Mouse (Mus musculus) cerebellum, adult 11 months (tissue): ENCODE results near the gene Ccdc184.

Experiments
- DNase-seq: peaks from one replicate; pipeline ENCODE4 v3.0.0; 2022

Ccdc184 gene

DNA sequence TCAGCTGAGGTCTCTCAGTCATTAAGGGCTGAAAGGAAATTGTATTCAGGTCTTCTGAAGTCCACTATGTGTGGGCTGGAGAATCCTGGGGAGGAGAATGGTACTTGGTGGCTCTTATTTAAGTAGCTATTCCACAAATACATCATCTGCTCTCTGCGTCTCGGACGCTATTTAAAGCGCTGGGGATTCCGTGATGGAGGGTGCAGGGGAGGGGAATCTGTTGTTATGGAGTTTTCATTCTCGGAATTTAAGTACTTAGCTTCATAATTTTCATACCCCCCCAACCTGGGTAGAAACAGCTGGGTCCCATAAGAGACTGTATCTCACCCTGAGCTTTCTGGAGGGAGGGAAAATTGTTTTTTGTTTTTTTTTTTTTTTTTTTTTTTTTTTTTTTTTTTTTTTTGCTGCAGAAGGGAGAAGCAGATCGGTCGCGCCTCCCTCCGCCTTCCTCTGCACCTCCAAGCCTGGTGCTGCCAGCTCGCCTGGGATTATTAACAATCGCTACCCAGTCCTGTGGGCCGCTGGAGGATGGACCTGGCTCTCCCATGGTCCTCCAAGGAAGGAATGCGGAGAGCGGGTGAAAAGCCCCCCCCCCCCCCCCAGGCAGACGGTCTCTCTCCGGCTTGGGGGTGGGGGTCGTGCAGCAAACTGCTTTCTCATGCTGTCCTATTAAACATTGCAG lies at the start of gene Ccdc184:
Gene Ccdc184 (plus strand): TSS at position 196 of the 682 bp plus-strand sequence.
- DNase-seq, result no peak

DNA sequence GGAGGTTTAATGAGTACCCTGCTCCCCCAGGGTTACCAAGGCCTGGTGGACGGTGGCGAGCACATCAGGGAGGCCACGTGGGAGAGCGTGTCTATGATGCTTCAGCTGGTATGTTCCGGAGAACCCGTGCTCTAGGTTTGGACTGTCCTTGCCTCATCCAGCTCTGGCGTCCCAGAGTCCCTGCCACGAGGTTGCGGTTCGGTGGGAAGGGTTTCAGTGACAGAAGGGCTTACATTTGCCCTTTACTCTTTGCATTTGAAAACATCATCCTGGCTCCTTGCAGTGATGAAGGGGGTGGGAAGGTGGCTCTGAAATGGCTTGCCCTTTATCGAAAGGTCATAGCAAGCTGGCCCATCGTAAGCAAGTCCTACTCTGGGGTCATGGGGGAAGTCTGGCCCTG lies 47.6 kb upstream of the Ccdc184 start:
- DNase-seq, result no peak

DNA sequence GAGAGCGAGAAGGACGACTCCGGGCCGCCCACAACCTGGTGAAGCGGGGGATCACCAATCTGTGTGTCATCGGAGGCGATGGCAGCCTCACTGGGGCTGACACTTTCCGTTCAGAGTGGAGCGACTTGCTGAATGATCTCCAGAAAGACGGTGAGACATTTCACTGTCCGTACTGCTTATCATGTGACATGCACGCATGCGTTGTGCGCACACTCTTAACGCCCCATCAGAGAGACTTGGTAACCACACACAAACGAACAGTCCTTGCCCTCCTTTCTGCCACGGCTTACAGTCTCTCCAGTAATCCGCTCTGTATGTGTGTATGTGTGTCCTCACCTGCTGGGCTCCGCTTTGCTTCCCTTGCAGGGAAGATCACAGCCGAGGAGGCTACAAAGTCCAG lies 46.1 kb upstream of the Ccdc184 start:
- no peak for DNase-seq

DNA sequence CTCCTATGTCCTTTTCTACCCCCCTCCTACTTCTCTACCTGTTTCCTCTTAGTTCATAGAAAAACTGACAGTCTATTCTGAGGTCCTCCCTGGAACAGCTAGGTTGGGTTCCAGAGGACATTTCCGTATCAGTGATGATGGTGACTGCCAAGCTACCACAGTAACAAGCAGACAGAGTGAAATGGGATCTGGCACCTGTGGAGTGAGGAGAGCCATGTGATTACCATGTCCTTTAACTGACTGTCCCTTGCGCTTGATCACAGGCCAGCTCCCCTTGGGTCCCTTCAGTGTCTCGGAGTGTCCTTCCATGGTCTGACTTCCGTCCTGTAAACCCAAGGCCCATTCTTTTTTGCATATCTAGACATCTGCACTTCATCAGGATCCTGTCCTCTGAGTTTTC lies 36.0 kb upstream of the Ccdc184 start:
- no peak for DNase-seq

DNA sequence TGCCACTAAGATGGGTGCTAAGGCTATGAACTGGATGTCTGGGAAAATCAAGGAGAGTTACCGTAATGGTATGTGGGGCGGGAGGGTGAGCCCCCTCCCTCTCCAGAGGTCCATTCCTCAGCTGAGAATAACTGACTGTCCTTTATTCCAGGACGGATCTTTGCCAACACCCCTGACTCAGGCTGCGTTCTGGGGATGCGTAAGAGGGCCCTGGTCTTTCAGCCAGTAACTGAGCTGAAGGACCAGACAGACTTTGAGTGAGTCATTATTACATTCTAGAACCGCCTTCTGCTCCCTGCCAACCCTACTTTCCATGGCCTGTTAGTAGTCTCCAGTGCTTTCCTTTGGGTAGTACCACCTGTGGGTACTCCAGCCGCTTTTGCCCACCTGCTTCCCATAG lies 35.5 kb upstream of the Ccdc184 start:
- DNase-seq, result no peak

DNA sequence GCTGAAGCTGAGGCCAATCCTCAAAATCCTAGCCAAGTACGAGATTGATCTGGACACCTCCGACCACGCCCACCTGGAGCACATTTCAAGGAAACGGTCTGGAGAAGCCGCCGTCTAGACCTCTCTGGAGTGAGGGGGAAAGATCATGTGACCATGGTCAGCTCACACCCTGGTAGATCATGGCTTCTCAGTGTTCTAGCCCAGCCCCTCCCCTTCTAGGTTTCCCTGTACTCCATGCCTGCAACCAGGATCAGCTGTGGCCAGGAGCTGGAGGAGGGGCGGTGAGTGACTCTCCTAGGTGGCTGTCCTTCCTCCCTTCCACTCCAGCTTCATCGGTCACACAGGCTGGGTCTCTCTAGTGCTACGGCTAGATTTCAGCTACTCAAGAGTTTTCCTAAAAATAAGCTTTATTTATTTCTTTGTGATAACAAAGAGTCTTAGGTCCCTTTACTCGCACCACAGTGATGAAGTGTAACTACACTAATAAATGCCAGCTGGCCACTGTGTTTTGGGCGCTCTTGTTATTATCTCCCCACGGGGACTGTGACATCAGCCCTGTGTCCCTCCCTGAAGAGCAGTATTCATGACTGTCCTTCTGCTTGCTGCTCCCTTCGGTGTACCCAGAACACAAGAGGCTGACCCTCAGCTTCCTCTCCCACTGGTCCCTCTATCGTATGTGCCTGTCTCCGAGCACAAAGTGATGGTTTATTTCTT lies 34.9 kb upstream of the Ccdc184 start:
- DNase-seq, result no peak

DNA sequence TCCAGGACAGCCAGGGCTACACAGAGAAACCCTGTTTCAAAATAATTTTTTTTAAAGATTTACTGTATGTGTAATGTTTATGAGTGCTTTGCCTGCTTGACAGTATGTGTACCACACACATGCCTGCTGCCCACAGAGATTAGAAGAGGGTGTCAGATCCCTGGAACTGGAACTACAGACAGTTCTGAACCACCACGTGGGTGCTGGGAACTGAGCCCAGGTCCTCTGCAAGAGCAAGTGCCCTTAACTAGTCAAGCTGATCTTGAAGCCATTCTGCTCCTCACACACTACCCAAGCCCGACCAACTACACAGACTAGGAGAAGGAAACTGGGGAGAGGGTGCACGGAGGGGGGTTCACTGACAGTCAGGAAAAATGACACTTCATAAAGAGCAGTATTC lies 33.5 kb upstream of the Ccdc184 start:
- DNase-seq, result no peak

DNA sequence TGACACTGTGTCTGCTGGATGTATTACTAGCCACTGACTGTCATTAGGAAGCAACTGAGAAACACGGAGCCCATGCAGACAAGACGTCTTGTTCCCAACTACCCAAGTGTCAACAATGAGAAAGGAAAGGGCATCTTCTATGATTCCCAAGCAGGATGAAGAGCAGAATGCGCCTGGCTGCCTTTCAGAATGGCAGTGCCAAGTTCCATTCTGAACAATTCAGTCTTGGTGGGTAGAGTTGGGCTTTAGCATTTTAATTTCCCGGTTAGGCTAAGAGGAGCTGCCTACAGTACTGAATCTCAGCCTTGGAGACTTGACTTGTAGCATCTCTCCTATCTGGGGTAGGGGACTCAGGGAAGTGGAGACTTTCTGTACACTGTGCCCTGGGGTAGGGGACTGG lies 32.9 kb upstream of the Ccdc184 start:
- DNase-seq, result no peak

DNA sequence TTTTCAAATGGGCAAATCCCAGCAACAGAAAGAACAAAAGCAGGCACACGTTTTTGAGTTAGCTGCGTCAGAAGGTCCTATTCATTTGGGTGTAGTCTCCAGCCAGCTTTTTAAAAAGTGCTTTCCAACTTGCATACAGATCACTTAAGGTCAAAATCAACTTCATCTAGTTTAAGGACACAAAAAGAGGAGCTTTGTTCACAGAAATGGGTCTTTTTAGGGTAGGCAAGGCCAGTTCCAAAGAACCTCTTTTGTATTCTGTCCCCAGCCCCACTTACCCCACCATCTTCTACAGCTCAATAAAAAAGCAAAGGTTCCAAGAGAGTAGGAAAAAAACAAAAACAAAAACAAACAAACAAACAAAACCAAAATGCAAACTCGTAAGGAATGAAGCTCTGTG lies 32.3 kb upstream of the Ccdc184 start:
- DNase-seq, result no peak

DNA sequence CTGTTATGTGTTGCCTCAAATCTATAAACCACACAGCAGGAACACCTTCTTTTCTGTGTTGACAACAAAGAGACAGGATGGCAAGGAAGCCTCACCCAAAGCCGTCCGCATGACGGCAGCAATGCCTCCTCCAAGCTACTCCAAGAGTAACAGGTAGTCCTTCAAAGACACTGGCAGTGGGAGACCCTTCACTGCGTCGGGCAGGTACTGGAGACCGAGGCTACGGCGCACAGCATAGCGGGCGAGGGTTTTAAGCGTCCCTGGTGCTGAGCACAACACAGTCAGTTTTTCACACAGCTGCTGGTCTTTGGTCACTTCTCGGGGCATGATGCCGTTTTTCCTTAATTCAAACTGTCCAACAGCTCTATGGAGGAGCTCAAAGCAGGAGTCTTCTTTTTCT lies 31.3 kb upstream of the Ccdc184 start:
- no peak for DNase-seq

DNA sequence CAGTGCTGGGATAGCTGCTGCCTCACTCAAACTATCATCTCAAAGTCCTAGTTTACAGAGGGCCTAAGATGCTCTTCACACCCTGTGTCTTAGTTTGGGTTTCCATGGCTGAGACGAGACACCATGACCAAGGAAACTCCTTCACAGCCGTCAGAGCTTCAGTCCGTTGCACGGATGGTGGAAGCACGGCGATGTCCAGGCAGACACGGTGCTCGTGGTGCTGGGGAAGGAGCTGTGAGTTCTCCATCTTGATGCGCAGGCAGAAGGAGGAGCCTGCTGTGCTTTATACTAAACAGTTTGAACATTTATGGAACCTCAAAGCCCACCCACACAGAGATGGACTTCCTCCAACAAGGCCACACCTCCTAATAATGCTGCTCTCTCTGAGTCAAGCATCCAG lies 30.1 kb upstream of the Ccdc184 start:
- no peak for DNase-seq

DNA sequence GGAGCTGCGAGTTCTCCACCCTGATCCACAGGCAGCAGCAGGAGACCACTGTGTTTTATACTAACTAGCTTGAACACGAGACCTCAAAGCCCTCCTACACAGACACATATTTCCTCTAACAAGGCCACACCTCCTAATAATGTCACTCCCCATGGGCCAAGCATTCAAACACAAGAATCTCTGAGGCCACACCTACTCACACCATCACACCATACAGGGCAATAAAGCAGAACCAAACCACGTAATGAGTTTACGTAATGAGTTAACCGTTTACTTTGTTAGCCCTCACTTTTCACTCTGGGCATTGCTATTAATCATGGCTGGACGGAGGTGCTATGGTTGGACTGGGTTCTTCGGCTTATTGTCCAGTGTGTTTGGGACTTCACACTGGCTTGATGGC lies 27.2 kb upstream of the Ccdc184 start:
- DNase-seq, result no peak

DNA sequence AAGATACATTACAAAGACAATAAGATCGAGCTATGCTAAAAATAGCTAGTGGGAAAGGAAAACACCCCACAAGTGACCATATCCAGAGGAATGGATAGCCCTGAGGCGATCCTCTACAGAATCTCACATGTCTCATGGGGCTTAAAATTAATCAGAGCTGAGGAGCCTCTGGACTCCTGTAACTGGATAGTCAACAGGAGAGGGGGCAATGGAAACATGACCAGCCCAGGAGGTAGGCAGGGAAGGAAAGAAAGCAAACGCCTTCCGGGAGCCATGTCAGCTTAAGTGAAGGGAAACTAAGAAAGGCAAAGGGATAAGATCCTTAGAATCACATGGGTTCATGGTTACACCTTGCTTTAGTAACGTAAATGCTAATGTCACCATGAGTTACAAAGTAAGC lies 26.1 kb upstream of the Ccdc184 start:
- DNase-seq, result no peak

DNA sequence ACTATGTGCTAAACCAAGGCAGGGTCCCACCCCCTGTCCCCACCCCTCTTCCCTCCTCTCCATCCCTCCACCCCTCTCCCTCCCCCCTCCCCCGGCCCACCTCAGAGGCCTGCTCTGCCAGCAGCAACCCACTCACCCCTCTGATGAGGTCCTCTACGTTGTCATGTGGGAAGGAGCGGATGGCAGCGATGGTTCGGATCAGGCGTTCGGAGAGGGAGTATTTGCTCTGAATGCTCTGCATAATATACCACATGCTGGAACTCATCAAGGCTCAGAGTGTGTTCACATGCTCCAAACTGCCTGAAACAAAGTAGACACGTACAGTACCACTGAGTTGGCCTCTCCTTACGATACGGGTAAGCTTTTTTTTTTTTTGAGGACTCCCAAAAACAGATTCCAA lies 24.4 kb upstream of the Ccdc184 start:
- DNase-seq, result no peak

DNA sequence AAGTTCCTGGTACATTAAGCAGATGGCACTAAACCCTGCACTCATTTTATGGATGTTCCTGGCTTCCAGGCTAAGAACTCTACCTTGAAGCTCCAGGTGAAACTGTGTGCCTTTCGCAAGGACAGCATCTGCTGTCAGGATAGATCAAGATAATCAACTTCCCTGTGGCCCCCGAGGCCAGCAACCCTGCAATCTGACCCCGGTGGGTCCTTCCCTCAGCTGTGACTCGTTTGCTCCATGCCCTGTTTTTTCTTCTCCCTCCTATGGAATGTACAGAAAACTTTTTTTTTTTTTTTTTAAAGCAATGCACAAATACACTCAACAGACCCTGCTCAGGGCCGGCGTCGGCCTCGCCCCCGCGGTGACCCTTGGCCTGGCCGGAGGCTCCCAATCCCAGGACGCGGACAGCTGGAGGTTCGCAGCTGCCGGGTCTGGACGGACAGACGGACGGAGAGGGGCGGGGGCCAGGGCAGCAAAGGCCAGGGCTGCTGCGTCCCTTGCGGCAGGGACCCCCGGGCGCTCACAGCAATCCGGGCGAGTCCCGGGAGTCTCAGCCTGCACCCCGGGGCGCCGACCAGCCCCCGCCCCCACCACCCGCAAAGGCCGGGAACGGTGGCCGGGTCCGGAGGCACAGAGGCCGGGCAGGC lies 22.0 kb upstream of the Ccdc184 start:
- DNase-seq, result no peak

DNA sequence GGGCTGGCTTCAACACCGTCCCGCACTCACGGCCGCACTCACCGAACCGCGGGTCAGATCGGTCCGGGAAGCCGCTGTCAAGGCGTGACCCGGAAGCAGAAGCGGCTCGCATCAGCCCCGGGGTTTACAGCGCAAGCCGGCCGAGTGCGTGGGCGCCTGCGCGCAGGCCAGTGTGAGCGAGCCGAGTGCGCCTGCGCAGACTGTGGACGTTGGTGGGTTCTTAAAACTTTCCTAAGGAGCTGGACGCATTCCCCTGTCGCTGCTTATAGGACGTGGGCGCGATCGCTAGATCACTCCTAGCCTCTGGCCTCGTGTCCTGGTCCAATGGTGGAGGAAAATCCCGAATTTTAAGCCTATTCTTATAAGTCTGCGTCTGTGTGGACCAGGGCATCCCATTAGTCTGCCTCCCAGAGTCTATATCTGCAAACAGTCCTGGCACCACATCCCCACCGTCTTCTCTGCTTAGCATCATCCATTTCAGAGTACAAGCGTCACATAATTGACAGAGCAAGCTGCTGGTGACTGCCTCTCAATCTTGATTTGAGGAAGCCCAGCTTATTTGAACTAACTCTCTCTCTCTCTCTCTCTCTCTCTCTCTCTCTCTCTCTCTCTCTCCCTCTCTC lies 21.3 kb upstream of the Ccdc184 start:
- peak; percentile 90 for DNase-seq

DNA sequence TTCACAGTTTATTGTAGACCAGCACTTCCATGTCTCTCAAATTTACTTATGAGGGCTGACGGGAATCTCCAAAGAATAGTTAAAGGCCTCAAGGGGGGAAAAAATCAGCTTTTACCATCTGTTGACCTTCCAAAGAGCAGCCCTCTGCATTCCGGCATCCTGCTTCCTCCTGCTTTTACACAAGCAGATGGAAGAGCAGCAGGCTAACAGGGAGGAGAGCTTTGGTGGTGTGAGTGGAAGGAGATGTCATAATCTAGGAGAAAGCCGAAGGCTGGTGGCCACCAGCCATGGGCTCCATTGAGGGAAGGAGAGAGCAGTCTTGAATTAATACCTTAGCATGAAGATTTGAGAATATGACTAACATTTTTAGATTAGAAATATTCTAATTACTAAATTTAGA lies 18.6 kb upstream of the Ccdc184 start:
- peak; percentile 58 for DNase-seq

DNA sequence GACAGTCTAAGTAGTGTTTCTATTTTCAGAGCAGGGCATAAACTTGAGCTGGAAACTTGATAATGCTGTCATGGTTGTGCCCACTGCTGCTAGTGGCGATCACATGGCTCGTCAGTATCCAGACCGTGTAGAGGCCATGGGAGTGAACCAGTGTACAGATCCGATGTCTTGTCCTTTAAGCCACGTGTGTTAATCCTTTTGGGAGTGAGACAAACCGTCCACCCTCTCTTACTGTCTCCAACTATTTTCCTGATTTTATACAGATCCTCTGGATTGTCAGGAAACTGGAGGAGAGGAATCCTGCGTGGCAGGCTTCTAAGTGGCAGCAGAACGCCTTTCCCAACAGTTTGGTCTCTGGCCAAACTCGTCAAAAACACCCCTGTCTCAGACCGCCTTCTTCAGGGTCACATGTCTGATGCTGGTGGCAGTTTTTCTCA lies 17.8 kb upstream of the Ccdc184 start:
- DNase-seq, result no peak

DNA sequence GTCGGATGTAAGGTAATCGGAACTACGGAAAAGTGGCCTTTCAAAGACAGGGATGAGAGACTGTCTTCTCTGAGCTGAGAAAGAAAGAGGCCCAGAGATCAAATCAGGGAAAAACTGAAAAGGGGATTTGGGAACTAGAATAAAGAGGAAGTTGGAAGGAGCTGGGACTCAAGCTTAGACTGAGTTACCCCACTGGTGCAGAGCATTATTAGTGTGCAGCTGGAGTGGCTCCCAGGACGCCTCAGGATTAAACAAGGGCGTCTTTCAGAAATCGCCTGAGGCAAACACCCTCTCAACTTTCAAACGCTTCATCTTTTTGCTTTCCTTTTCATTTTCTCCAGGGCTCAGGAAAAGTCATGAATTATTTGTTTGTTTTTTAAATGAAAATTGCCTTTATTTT lies 14.0 kb upstream of the Ccdc184 start:
- no peak for DNase-seq

DNA sequence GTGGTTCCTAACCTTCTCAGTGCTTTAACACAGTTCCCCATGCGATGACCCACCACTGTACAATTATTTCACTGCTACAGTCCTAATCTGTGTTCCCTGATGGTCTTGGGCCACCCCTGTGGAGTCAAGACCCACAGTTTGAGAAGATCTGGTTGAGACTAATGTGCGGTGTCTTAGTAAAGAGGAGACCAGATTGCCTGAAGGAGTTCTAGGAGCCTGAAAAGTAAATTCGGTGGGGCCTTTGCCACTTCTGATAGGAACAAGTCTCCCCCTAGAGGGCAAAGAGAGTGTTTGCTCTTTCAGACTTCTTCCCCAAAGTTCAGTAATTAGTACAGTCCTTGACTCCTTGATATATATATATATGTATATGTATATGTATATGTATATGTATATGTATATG lies 13.3 kb upstream of the Ccdc184 start:
- DNase-seq, result no peak

DNA sequence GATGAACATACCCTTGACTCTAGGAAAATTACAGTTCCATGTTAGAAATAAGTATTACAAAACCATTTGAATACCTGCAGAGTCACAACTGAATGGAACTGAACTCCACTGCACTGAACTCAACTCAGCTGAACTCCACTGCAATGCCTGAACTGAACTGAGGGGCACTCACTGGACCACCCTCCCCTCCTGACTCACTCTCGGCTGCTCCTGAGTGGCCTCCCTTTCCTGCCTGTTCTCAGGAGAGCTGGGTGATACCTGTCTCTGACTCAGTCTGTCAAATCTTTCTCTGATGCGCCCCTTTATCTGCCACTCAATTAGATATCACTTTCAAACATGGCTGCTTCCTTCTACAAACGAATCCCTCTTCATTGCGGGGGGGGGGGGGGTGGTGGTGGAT lies 12.8 kb upstream of the Ccdc184 start:
- DNase-seq, result no peak

DNA sequence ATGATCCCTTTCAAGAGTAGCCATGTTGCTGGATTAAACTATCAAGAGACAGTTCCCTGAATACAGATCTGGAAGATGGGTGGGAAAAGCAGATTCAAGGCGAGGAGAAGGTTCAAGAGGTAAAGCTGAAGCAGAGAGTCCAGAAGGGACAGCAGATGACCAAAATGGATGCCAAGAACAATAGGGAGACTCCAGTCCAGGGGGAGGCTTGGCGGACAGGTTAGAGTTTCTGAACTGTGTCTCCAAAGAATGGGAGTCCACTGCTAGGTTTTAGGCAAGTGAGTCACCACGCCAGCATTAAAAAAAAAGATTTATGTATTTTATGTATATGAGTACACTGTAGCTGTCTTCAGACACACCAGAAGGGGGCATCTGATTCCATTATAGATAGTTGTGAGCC lies 12.3 kb upstream of the Ccdc184 start:
- DNase-seq, result no peak

DNA sequence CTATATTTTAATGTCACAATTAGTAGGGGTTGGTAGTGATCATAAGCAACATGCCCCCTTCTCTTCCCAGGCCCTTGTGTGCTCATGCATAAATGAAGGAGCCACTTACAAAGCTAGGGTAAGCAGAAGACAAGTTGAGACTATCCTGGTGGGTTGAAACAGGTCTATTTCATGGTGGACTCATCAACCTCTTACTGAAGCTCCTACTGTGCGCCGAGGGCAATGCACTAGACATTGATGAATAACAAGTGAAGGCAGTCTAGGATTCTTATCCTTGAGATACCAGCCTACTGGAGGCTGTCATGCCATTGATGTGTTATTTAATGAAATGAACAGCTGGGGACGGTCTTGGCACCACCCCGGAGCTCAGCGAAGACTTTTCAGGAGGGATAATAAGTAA lies 11.7 kb upstream of the Ccdc184 start:
- DNase-seq, result no peak

DNA sequence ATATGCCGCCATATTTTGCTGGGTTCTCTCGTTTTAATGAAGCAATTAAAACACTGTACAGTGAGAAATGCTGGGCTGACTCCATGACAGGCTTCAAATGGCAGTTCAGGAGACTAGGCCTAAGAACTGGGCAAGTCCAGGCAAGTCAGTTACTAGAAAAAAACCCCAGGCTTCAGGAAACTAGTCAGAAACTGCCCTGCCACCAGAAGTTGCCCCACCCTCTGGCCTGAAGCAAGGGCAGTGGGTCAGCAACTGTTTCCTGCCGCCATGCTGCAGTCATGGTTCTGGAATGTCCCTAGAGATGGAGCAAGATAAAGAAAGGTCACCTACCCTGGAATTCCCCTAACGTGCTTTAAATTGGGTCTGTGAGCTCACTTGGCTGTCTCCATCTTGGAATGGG lies 11.0 kb upstream of the Ccdc184 start:
- no peak for DNase-seq
